In the genomic region with DNA sequence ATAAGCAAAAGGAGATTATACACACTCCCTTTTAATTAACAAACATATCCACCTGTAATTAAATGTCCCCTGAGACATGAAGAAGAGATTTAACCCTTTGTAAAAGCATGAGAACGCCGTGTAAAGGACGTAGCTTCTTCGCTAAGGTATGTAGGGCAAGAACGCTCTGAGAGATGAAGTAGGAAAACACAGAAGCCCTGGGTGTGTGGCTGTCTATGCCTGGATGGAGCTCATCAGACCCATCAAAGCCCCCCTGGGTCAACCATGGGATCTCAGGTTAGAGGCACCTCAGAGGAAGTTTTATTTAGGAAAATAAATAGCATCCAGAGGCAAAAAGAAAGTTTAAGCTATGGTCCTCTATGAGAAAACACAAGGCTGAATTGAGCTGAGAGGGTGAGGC, we compare ENCODE assay signal across 22 mouse cellular contexts. TPM values are rescaled to one million over a fixed set of nuclear protein-coding genes. Genes with fewer than 3 reads are reported as not detected.
DNase-seq lines count a peak whose midpoint lies in the region; ATAC-seq and TF ChIP-seq lines count a peak whose summit lies in the region.
"Had no signal": no experiment of that assay in that cellular context is flagged by ENCODE, and none has a peak within 500 bp of the region (broad histone marks: within the 10 kb centered on the region; RNA-seq: fewer than 3 reads in every experiment).

No protein-coding gene starts in this region.

- WGBS in lung, embryonic 14.5 days: 76% methylated on average over 5 of the region's 5 CpGs
- 78% methylated on average over 5 of the region's 5 CpGs for WGBS in lung, adult 2 months
- 75% methylated on average over 5 of the region's 5 CpGs for WGBS in embryonic facial prominence, embryonic 12.5 days
- WGBS in intestine, embryonic 16.5 days: 89% methylated on average over 5 of the region's 5 CpGs

- TF ChIP-seq CTCF in lung, embryonic 14.5 days (IDR thresholded peaks at IDR 0.05; ENCODE audit: low read depth): no peak
- TF ChIP-seq CTCF in lung, adult 2 months (IDR thresholded peaks at IDR 0.05; ENCODE audit: insufficient read depth, low read length): no peak

- DNase-seq in heart, adult 11 months: peak; percentile 52
- DNase-seq in heart, adult 8-10 months (ENCODE audit: low spot score): no peak
- no peak for DNase-seq in lung, embryonic 14.5 days
- no peak for DNase-seq in lung, adult 2 months
- DNase-seq in right cerebral cortex, adult 18-20 months: no peak
- DNase-seq: adrenal gland, postnatal 25 days; forebrain, postnatal 0 days; gastrocnemius, postnatal 10 days; heart, postnatal 10 days; midbrain, embryonic 14.5 days; right cerebral cortex, postnatal 4 days; thymus, adult 2 months; thymus, postnatal 36 days had no signal

- no peaks in the 10 kb centered on the region for H3K36me3 ChIP-seq in lung, embryonic 14.5 days (ENCODE audit: insufficient read depth)
- no peaks in the 10 kb centered on the region for H3K36me3 ChIP-seq in embryonic facial prominence, embryonic 12.5 days
- no peaks in the 10 kb centered on the region for H3K36me3 ChIP-seq in intestine, embryonic 16.5 days (ENCODE audit: control insufficient read depth, insufficient read depth, low read length)
- H3K36me3 ChIP-seq: embryonic facial prominence, embryonic 15.5 days; forebrain, embryonic 12.5 days; heart, embryonic 13.5 days; liver, embryonic 15.5 days had no signal

- no peak overlapping the region for H3K4me3 ChIP-seq in lung, embryonic 14.5 days (ENCODE audit: low read depth, low read length)
- H3K4me3 ChIP-seq in lung, adult 2 months (replicated peaks; ENCODE audit: extremely low read depth, low read depth, low read length): no peak overlapping the region
- H3K4me3 ChIP-seq in embryonic facial prominence, embryonic 12.5 days: no peak overlapping the region
- H3K4me3 ChIP-seq in intestine, embryonic 16.5 days (ENCODE audit: low read length): no peak overlapping the region
- H3K4me3 ChIP-seq: embryonic facial prominence, embryonic 15.5 days; forebrain, embryonic 12.5 days; heart, embryonic 13.5 days; liver, embryonic 15.5 days had no signal

- peak overlapping the region; percentile 56 for H3K27ac ChIP-seq in lung, embryonic 14.5 days (ENCODE audit: low read depth)
- H3K27ac ChIP-seq in embryonic facial prominence, embryonic 12.5 days: peak overlapping the region; percentile 76
- peak overlapping the region; percentile 38 for H3K27ac ChIP-seq in intestine, embryonic 16.5 days (ENCODE audit: low read length)
- H3K27ac ChIP-seq: forebrain, embryonic 12.5 days; hindbrain, embryonic 14.5 days; liver, embryonic 15.5 days; macrophage had no signal

- H3K9ac ChIP-seq in lung, embryonic 14.5 days: no peak overlapping the region
- no peak overlapping the region for H3K9ac ChIP-seq in embryonic facial prominence, embryonic 12.5 days
- no peak overlapping the region for H3K9ac ChIP-seq in intestine, embryonic 16.5 days (ENCODE audit: low read depth, low read length)
- H3K9ac ChIP-seq: embryonic facial prominence, embryonic 15.5 days; forebrain, embryonic 12.5 days; forebrain, postnatal 0 days; heart, embryonic 13.5 days; hindbrain, embryonic 14.5 days; liver, embryonic 15.5 days had no signal

- ATAC-seq in lung, embryonic 14.5 days (ENCODE audit: insufficient read depth): no peak
- no peak for ATAC-seq in embryonic facial prominence, embryonic 12.5 days (ENCODE audit: insufficient number of reproducible peaks, insufficient read depth, low FRiP score, low TSS enrichment)
- no peak for ATAC-seq in intestine, embryonic 16.5 days
- ATAC-seq: CD4-positive, CD25-positive, alpha-beta regulatory T cell, adult 4 months; forebrain, postnatal 0 days had no signal

- no peak for TF ChIP-seq POLR2A in lung, adult 2 months (IDR thresholded peaks at IDR 0.05; ENCODE audit: borderline replicate concordance, extremely low read depth, low read depth, low read length)

- H3K4me1 ChIP-seq in lung, embryonic 14.5 days (ENCODE audit: insufficient read depth): peaks cover 35% of the 10 kb centered on the region
- H3K4me1 ChIP-seq in lung, adult 2 months (ENCODE audit: control insufficient read depth, insufficient read depth, low read length): no peaks in the 10 kb centered on the region; the same call in 1 of the 2 replicates
- H3K4me1 ChIP-seq in embryonic facial prominence, embryonic 12.5 days: peaks cover 57% of the 10 kb centered on the region
- H3K4me1 ChIP-seq in intestine, embryonic 16.5 days (ENCODE audit: control insufficient read depth, insufficient read depth, low read length): peaks cover 43% of the 10 kb centered on the region

- H3K9me3 ChIP-seq in lung, embryonic 14.5 days (ENCODE audit: low read depth, low read length): no peaks in the 10 kb centered on the region
- H3K9me3 ChIP-seq in embryonic facial prominence, embryonic 12.5 days: no peaks in the 10 kb centered on the region
- H3K9me3 ChIP-seq in intestine, embryonic 16.5 days (ENCODE audit: control insufficient read depth, low read length): no peaks in the 10 kb centered on the region
- H3K9me3 ChIP-seq: embryonic facial prominence, embryonic 15.5 days; forebrain, embryonic 12.5 days; heart, embryonic 13.5 days; liver, embryonic 15.5 days had no signal

- H3K4me2 ChIP-seq in lung, embryonic 14.5 days: no peak overlapping the region
- H3K4me2 ChIP-seq in embryonic facial prominence, embryonic 12.5 days (replicated peaks): no peak overlapping the region
- no peak overlapping the region for H3K4me2 ChIP-seq in intestine, embryonic 16.5 days (ENCODE audit: low read depth, low read length)
- H3K4me2 ChIP-seq: embryonic facial prominence, embryonic 15.5 days; forebrain, embryonic 12.5 days; hindbrain, embryonic 14.5 days; liver, embryonic 15.5 days had no signal

- H3K27me3 ChIP-seq in lung, embryonic 14.5 days (ENCODE audit: insufficient read depth, low read length): no peaks in the 10 kb centered on the region
- no peaks in the 10 kb centered on the region for H3K27me3 ChIP-seq in embryonic facial prominence, embryonic 12.5 days
- no peaks in the 10 kb centered on the region for H3K27me3 ChIP-seq in intestine, embryonic 16.5 days (replicated peaks; ENCODE audit: control insufficient read depth, insufficient read depth, low read length)
- H3K27me3 ChIP-seq: embryonic facial prominence, embryonic 15.5 days; forebrain, embryonic 12.5 days; heart, embryonic 13.5 days had no signal

RNA-seq across cellular contexts. Expression of a gene that starts 37.3 kb away (rescaled TPM):
- 10 to 100 TPM; 52.4 to 81.0 (median 72.0) TPM for total RNA-seq in heart, adult 8-10 months (2022)
- polyA plus RNA-seq in lung, embryonic 14.5 days (2014; fragmentation: Nextera tagmentation; extraction: Ambion mirVana): 196 and 200 TPM in 2 replicates
- polyA plus RNA-seq in lung, adult 2 months (2012; rRNA removed): 50.4 and 64.2 TPM in 2 replicates
- polyA plus RNA-seq in embryonic facial prominence, embryonic 12.5 days (2016; fragmentation: Nextera tagmentation; extraction: Ambion mirVana): 163 and 167 TPM in 2 replicates
- polyA plus RNA-seq in intestine, embryonic 16.5 days (2015; fragmentation: Nextera tagmentation; extraction: Ambion mirVana): 231 and 264 TPM in 2 replicates
